Mouse (Mus musculus): ENCODE measurements around the gene Padi1.

- no peak for TF ChIP-seq CTCF (IDR thresholded peaks at IDR 0.05; ENCODE audit: low read depth)
- no peak for TF ChIP-seq EP300 (IDR thresholded peaks at IDR 0.05; ENCODE audit: low read depth)
These were observed 27.4 kb upstream of the Padi1 start for GRCm38 (mm10) chr4:140873011-140873410.
